Mouse (Mus musculus) spleen, adult 2 months (tissue): ENCODE measurements at regions not wholly inside any gene's neighbourhood (a gene's known extent, or its start where the extent isn't known, plus 50 kb on each side); places are given as distances from the start of the nearest gene placed in this dataset.

ENCODE experiments used
- CTCF ChIP-seq: fragments of 200-500 bp; IDR thresholded peaks from 2 replicates; pipeline ENCODE4 v1.5.1; 2011; ENCODE audit warnings: mild to moderate bottlenecking, inconsistent platforms; ENCODE audit not compliant: insufficient read depth, insufficient read length, insufficient replicate concordance; ENCODE audit errors: extremely low read depth
- POLR2A ChIP-seq: fragments of 200-500 bp; IDR thresholded peaks from 2 replicates; pipeline ENCODE4 v1.6.1; 2011; ENCODE audit warnings: low read depth, low read length, inconsistent platforms

DNA sequence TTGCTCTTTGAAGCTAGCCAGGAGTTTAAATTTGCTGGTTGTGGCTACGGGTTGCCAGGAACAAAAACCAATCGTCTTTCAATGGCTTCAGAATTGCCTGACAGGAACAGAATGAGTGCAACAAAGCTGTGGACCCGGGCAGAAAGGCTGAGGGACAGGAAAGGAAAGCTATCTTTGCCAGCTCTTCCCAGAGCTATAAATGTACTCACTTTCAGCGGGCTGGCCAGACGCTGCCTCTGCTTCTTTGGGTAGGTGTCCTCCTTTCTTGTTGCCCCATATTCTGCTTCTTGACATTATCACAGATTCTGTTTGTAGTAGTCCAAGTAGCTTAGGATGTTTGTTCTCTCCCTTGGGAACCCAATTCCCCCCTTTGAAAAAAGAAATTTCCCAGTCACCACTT, 307.4 kb upstream of the Kif2a start:
- TF ChIP-seq CTCF (no peak), POLR2A (no peak)
